ENCODE assay signal across 23 mouse cellular contexts in the genomic region with DNA sequence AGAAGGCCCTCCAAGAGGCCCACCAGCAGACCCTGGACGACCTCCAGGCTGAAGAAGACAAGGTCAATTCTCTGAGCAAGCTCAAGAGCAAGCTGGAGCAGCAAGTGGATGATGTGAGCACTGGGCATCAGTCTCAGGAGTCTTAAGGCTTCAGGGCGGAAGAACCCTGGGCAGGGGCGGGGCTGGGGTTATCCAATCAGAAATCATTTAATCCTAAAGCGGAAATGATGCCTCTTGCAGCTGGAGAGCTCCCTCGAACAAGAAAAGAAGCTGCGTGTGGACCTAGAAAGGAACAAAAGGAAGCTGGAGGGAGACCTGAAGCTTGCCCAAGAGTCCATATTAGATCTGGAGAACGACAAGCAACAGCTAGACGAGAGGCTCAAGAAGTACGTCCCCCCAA. TPM values are rescaled to one million over a fixed set of nuclear protein-coding genes. Genes with fewer than 3 reads are reported as not detected.
DNase-seq lines count a peak whose midpoint lies in the region; ATAC-seq and TF ChIP-seq lines count a peak whose summit lies in the region.
"Had no signal": no experiment of that assay in that cellular context is flagged by ENCODE, and none has a peak within 500 bp of the region (broad histone marks: within the 10 kb centered on the region; RNA-seq: fewer than 3 reads in every experiment).

No protein-coding gene starts in this region.

- H3K36me3 ChIP-seq in midbrain, embryonic 11.5 days (ENCODE audit: control insufficient read depth, insufficient read depth, low read length) = no peaks in the 10 kb centered on the region
- H3K36me3 ChIP-seq in midbrain, postnatal 0 days (ENCODE audit: insufficient read depth, low read length) = no peaks in the 10 kb centered on the region
- H3K36me3 ChIP-seq in E14TG2a.4 (ENCODE audit: insufficient read depth, low read length) = no peaks in the 10 kb centered on the region
- H3K36me3 ChIP-seq: embryonic facial prominence, embryonic 13.5 days; embryonic facial prominence, embryonic 15.5 days; forebrain, embryonic 10.5 days; forebrain, embryonic 12.5 days had no signal

- H3K27me3 ChIP-seq in midbrain, embryonic 11.5 days (ENCODE audit: control insufficient read depth, insufficient read depth, low read length) = no peaks in the 10 kb centered on the region
- no peaks in the 10 kb centered on the region for H3K27me3 ChIP-seq in midbrain, postnatal 0 days (ENCODE audit: insufficient read depth, low read length)
- H3K27me3 ChIP-seq in E14TG2a.4 (ENCODE audit: insufficient read depth, low read length) = peaks cover 65% of the 10 kb centered on the region
- H3K27me3 ChIP-seq: embryonic facial prominence, embryonic 15.5 days; forebrain, embryonic 12.5 days had no signal

- ATAC-seq in midbrain, embryonic 11.5 days (ENCODE audit: low FRiP score) = no peak
- ATAC-seq in midbrain, postnatal 0 days (ENCODE audit: low FRiP score) = no peak
- ATAC-seq: forebrain, embryonic 14.5 days; forebrain, embryonic 16.5 days had no signal

- 85% methylated on average over 9 of the region's 9 CpGs for WGBS in midbrain, embryonic 11.5 days
- WGBS in midbrain, postnatal 0 days = 77% methylated on average over 9 of the region's 9 CpGs

- H3K4me2 ChIP-seq in midbrain, embryonic 11.5 days = no peak overlapping the region
- no peak overlapping the region for H3K4me2 ChIP-seq in midbrain, postnatal 0 days (ENCODE audit: low read depth, low read length, poor library complexity, severe bottlenecking)
- H3K4me2 ChIP-seq: embryonic facial prominence, embryonic 13.5 days; embryonic facial prominence, embryonic 15.5 days; forebrain, embryonic 12.5 days had no signal

- H3K4me3 ChIP-seq in midbrain, embryonic 11.5 days (ENCODE audit: low read depth, low read length) = no peak overlapping the region
- H3K4me3 ChIP-seq in midbrain, postnatal 0 days (ENCODE audit: low read depth, low read length) = no peak overlapping the region
- 0 out of 2 replicates have a peak overlapping the region, but pooled peaks have one; percentile 7 for H3K4me3 ChIP-seq in E14TG2a.4 (replicated peaks; ENCODE audit: low read length)
- H3K4me3 ChIP-seq: embryonic facial prominence, embryonic 13.5 days; embryonic facial prominence, embryonic 15.5 days; erythroblast, embryonic 14.5 days; forebrain, embryonic 10.5 days; forebrain, embryonic 12.5 days had no signal

- TF ChIP-seq CTCF in midbrain, postnatal 0 days (IDR thresholded peaks at IDR 0.05) = no peak
- TF ChIP-seq CTCF in E14TG2a.4 (conservative IDR thresholded peaks at IDR 0.05; ENCODE audit: low read length) = no peak

- H3K9ac ChIP-seq in midbrain, embryonic 11.5 days (ENCODE audit: low read length) = no peak overlapping the region
- no peak overlapping the region for H3K9ac ChIP-seq in midbrain, postnatal 0 days (replicated peaks; ENCODE audit: low read length, poor library complexity, severe bottlenecking)
- H3K9ac ChIP-seq: embryonic facial prominence, embryonic 13.5 days; embryonic facial prominence, embryonic 15.5 days; forebrain, embryonic 12.5 days had no signal

- H3K4me1 ChIP-seq in midbrain, embryonic 11.5 days (ENCODE audit: control insufficient read depth, insufficient read depth, low read length) = no peaks in the 10 kb centered on the region
- no peaks in the 10 kb centered on the region for H3K4me1 ChIP-seq in midbrain, postnatal 0 days (ENCODE audit: insufficient read depth, low read length)
- H3K4me1 ChIP-seq in E14TG2a.4 (replicated peaks; ENCODE audit: low read depth, low read length) = peaks cover 21% of the 10 kb centered on the region
- H3K4me1 ChIP-seq: embryonic facial prominence, embryonic 13.5 days; embryonic facial prominence, embryonic 15.5 days; forebrain, embryonic 10.5 days; forebrain, embryonic 12.5 days had no signal

- peak; percentile 54 for DNase-seq in midbrain, embryonic 11.5 days (ENCODE audit: low spot score, missing footprints)
- no peak for DNase-seq in midbrain, postnatal 0 days (ENCODE audit: low spot score)
- DNase-seq in ZHBTc4 (ENCODE audit: low read depth, low spot score) = peak; percentile 59
- DNase-seq in frontal cortex, postnatal 36 days (ENCODE audit: low spot score in 2 of 2) = no peak
- DNase-seq in gastrocnemius, adult 18-20 months (ENCODE audit: low spot score) = no peak
- DNase-seq: adrenal gland, adult 2 months; adrenal gland, postnatal 10 days; adrenal gland, postnatal 25 days; cerebellum, adult 11 months; cerebellum, adult 2 months; cerebellum, adult 9-10 months; cerebellum, postnatal 10 days; cerebellum, postnatal 25 days; embryo, embryonic 11 days had no signal

- H3K9me3 ChIP-seq in midbrain, embryonic 11.5 days (ENCODE audit: control insufficient read depth, low read length) = no peaks in the 10 kb centered on the region
- no peaks in the 10 kb centered on the region for H3K9me3 ChIP-seq in midbrain, postnatal 0 days (ENCODE audit: low read length)
- no peaks in the 10 kb centered on the region for H3K9me3 ChIP-seq in E14TG2a.4 (ENCODE audit: low read length)
- H3K9me3 ChIP-seq: embryonic facial prominence, embryonic 13.5 days; embryonic facial prominence, embryonic 15.5 days; forebrain, embryonic 10.5 days; forebrain, embryonic 12.5 days had no signal

- H3K27ac ChIP-seq in midbrain, embryonic 11.5 days (ENCODE audit: low read depth, low read length) = no peak overlapping the region
- no peak overlapping the region for H3K27ac ChIP-seq in midbrain, postnatal 0 days (ENCODE audit: low read depth, low read length)
- H3K27ac ChIP-seq: embryonic facial prominence, embryonic 13.5 days; embryonic facial prominence, embryonic 15.5 days; forebrain, embryonic 10.5 days; forebrain, embryonic 12.5 days had no signal

RNA-seq across cellular contexts. Expression of a gene that starts 15.1 kb away (rescaled TPM):
- 0.51 and 0.54 TPM in 2 replicates for polyA plus RNA-seq in midbrain, embryonic 11.5 days (2014; fragmentation: Nextera tagmentation; extraction: Ambion mirVana)
- 0.24 and 1.2 TPM in 2 replicates for total RNA-seq in midbrain, postnatal 0 days (2014; rRNA removed)
- polyA plus RNA-seq in midbrain, postnatal 0 days (2015; fragmentation: Nextera tagmentation; extraction: Ambion mirVana) = 0.13 and 0.25 TPM in 2 replicates
- 10 to 100 TPM in 1 of 2 experiments, 1 to 10 TPM in 1; 9.5 to 15.9 TPM for total RNA-seq in gastrocnemius, adult 18-20 months (2021)
- total RNA-seq: adrenal gland, postnatal 25 days; common myeloid progenitor, adult 5-6 weeks had no signal
- polyA plus RNA-seq: adrenal gland, adult 2 months; erythroblast, embryonic 14.5 days had no signal

RNA-seq across cellular contexts. Expression of a gene that starts 40.7 kb away (rescaled TPM):
- polyA plus RNA-seq in midbrain, embryonic 11.5 days (2014; fragmentation: Nextera tagmentation; extraction: Ambion mirVana) = 18.7 and 19.0 TPM in 2 replicates
- total RNA-seq in midbrain, postnatal 0 days (2014; rRNA removed) = 11.2 and 12.4 TPM in 2 replicates
- 13.2 and 14.7 TPM in 2 replicates for polyA plus RNA-seq in midbrain, postnatal 0 days (2015; fragmentation: Nextera tagmentation; extraction: Ambion mirVana)
- total RNA-seq in gastrocnemius, adult 18-20 months (2021) = 1 to 10 TPM; 7.0 to 7.7 TPM

RNA-seq across cellular contexts. Expression of a gene that starts 40.8 kb away (rescaled TPM):
- 34.8 and 40.5 TPM in 2 replicates for polyA plus RNA-seq in midbrain, embryonic 11.5 days (2014; fragmentation: Nextera tagmentation; extraction: Ambion mirVana)
- 23.7 and 28.6 TPM in 2 replicates for total RNA-seq in midbrain, postnatal 0 days (2014; rRNA removed)
- polyA plus RNA-seq in midbrain, postnatal 0 days (2015; fragmentation: Nextera tagmentation; extraction: Ambion mirVana) = 25.9 and 28.1 TPM in 2 replicates
- 1 to 10 TPM; 6.5 to 8.2 TPM for total RNA-seq in gastrocnemius, adult 18-20 months (2021)

Comparison
In these comparisons a context has a peak if more than half of its experiments do, and no peak if none do; other contexts are left out.
1. DNase-seq: peak in midbrain, embryonic 11.5 days (single experiment) and ZHBTc4 (single experiment); none in midbrain, postnatal 0 days (single experiment), frontal cortex, postnatal 36 days (0 of 2) and gastrocnemius, adult 18-20 months (single experiment).